Mouse (Mus musculus) kidney, embryonic 14.5 days (tissue): Measurements from ENCODE around the gene Gm5849. TPM values are rescaled to one million over a fixed set of nuclear protein-coding genes. Genes with fewer than 3 reads are reported as not detected.
"Not testable (repeated sequence)": the region's sequence is repeated elsewhere in the genome, so short reads cannot be mapped to it uniquely, and the experiment has no call there.

Source experiments
- ATAC-seq: fragments of 200-750 bp; cut with Nextera tagmentation; 2 replicates; pipeline ENCODE4 v1.8.0; 2017; ENCODE audit warnings: moderate number of reproducible peaks, mild to moderate bottlenecking, moderate TSS enrichment, moderate library complexity; ENCODE audit not compliant: low FRiP score, low TSS enrichment
- H3K27ac ChIP-seq: fragments of 300-500 bp; sonication (generic); 2 replicates; pipeline ENCODE4 v1.5.1; 2014; ENCODE audit warnings: low read depth, mild to moderate bottlenecking, low read length, moderate library complexity, mixed read lengths
- H3K27me3 ChIP-seq: fragments of 300-500 bp; sonication (generic); 2 replicates; pipeline ENCODE4 v1.6.1; 2014; ENCODE audit warnings: mild to moderate bottlenecking, low read length; ENCODE audit not compliant: control insufficient read depth, insufficient read depth
- H3K36me3 ChIP-seq: fragments of 300-500 bp; sonication (generic); 2 replicates; pipeline ENCODE4 v1.6.1; 2014; ENCODE audit warnings: low read length, mixed read lengths; ENCODE audit not compliant: control insufficient read depth, insufficient read depth
- H3K4me1 ChIP-seq: fragments of 300-500 bp; sonication (generic); 2 replicates; pipeline ENCODE4 v1.6.1; 2014; ENCODE audit warnings: low read length, mixed read lengths; ENCODE audit not compliant: control insufficient read depth, insufficient read depth
- H3K4me2 ChIP-seq: fragments of 300-500 bp; sonication (generic); replicated peaks from 2 replicates; pipeline ENCODE4 v1.6.1; 2014; ENCODE audit warnings: low read depth, mild to moderate bottlenecking, low read length
- H3K4me3 ChIP-seq: fragments of 300-500 bp; sonication (generic); 2 replicates; pipeline ENCODE4 v1.5.1; 2014; ENCODE audit warnings: mild to moderate bottlenecking, low read length
- H3K9ac ChIP-seq: fragments of 300-500 bp; sonication (generic); 2 replicates; pipeline ENCODE4 v1.6.1; 2014; ENCODE audit warnings: low read depth, mild to moderate bottlenecking, low read length, moderate library complexity
- H3K9me3 ChIP-seq: fragments of 300-500 bp; sonication (generic); 2 replicates; pipeline ENCODE4 v1.6.1; 2016; ENCODE audit warnings: low read length; ENCODE audit not compliant: control insufficient read depth
- WGBS: fragments of 180-500 bp; shearing (Covaris S2); extraction: QIAGEN DNeasy Blood & Tissue Kit; methylation state at CpG from one replicate; pipeline ENCODE4 v1.1.7; 2014; 5-methylcytosine and 5-hydroxymethylcytosine counted together
- polyA plus RNA-seq: library from polyadenylated mRNA; unstranded; fragments of >200 nt; fragmentation: Nextera tagmentation; extraction: Ambion mirVana; gene quantifications from 2 replicates; pipeline ENCODE4 v1.2.1, GENCODE M21; 2014

The Gm5849 gene
- not detected in 2 replicates for polyA plus RNA-seq

- not testable (repeated sequence) for H3K36me3 ChIP-seq, H3K9me3 ChIP-seq, H3K4me2 ChIP-seq, H3K4me3 ChIP-seq, H3K27me3 ChIP-seq, H3K4me1 ChIP-seq, ATAC-seq, H3K27ac ChIP-seq, H3K9ac ChIP-seq
- WGBS, result 88% methylated on average over 1 of the region's 1 CpGs
These were observed at the start of gene Gm5849 for GRCm38 (mm10) chr3:90777776-90778175. Gm5849 (minus strand) TSS chr3:90777876.

GRCm38 (mm10) chr3:90749658-90750057 lies 28.0 kb downstream of the Gm5849 start:
- Histone ChIP-seq H3K9me3 (no peaks in the 10 kb centered on the region), H3K27ac (no peak overlapping the region), H3K9ac (no peak overlapping the region), H3K36me3 (no peaks in the 10 kb centered on the region), H3K4me1 (no peaks in the 10 kb centered on the region), H3K4me3 (no peak overlapping the region), H3K27me3 (no peaks in the 10 kb centered on the region), H3K4me2 (no peak overlapping the region)
- WGBS, result 97% methylated on average over 1 of the region's 1 CpGs
- ATAC-seq, result no peak

GRCm38 (mm10) chr3:90726606-90727005 lies 51.1 kb downstream of the Gm5849 start, which contains the start of gene Pglyrp4:
Pglyrp4 (plus strand) TSS chr3:90726906.
- WGBS, result 95% methylated on average over 3 of the region's 3 CpGs
- no peak for ATAC-seq
- H3K4me1 ChIP-seq, result no peaks in the 10 kb centered on the region

More at GRCm38 (mm10) chr3:90726606-90727005, 51.1 kb downstream of the Gm5849 start, which contains the start of gene Pglyrp4:
- H3K27me3 ChIP-seq, result no peaks in the 10 kb centered on the region
- no peaks in the 10 kb centered on the region for H3K36me3 ChIP-seq
- H3K9ac ChIP-seq, result no peak within 1 kb of the TSS
- no peaks in the 10 kb centered on the region for H3K9me3 ChIP-seq
- no peak within 1 kb of the TSS for H3K4me2 ChIP-seq
- H3K27ac ChIP-seq, result no peak within 1 kb of the TSS
- no peak within 1 kb of the TSS for H3K4me3 ChIP-seq

Other genes with a start within 250 kb of the Gm5849 start
- 175 and 198 TPM in 2 replicates for gene S100a16, start 240.6 kb downstream of the Gm5849 start, polyA plus RNA-seq
- gene S100a3, start 217.3 kb downstream of the Gm5849 start, polyA plus RNA-seq, result 0.06 TPM in 1 of 2 replicates, not detected in the other
- gene S100a2, start 187.6 kb downstream of the Gm5849 start, polyA plus RNA-seq, result not detected in 2 replicates
- gene Gm42674, start 176.0 kb downstream of the Gm5849 start, polyA plus RNA-seq, result not detected in 2 replicates
- 2.7 and 3.9 TPM in 2 replicates for gene S100a4, start 174.1 kb downstream of the Gm5849 start, polyA plus RNA-seq
- gene S100a5, start 169.4 kb downstream of the Gm5849 start, polyA plus RNA-seq, result 0.56 TPM in 1 of 2 replicates, not detected in the other
- 115 and 148 TPM in 2 replicates for gene S100a6, start 165.0 kb downstream of the Gm5849 start, polyA plus RNA-seq
- gene S100a7a, start 123.9 kb downstream of the Gm5849 start, polyA plus RNA-seq, result not detected in 2 replicates
- 2.4 and 4.2 TPM in 2 replicates for gene S100a8, start 108.9 kb downstream of the Gm5849 start, polyA plus RNA-seq
- 1.3 and 2.0 TPM in 2 replicates for gene S100a9, start 82.2 kb downstream of the Gm5849 start, polyA plus RNA-seq
- not detected in 2 replicates for gene Pglyrp4, start 51.0 kb downstream of the Gm5849 start, polyA plus RNA-seq